Mouse (Mus musculus) midbrain, embryonic 11.5 days (tissue): ENCODE data around the gene Nfil3. TPM values are rescaled to one million over a fixed set of nuclear protein-coding genes. Genes with fewer than 3 reads are reported as not detected.

ENCODE experiments used
- ATAC-seq: fragments of 200-750 bp; cut with Nextera tagmentation; 2 replicates; pipeline ENCODE4 v1.8.0; 2017; ENCODE audit warnings: moderate TSS enrichment, moderate library complexity; ENCODE audit not compliant: low FRiP score
- DNase-seq: peaks from one replicate; pipeline ENCODE4 v3.0.0; 2015; ENCODE audit warnings: low spot score; ENCODE audit errors: missing footprints
- H3K27ac ChIP-seq: fragments of 300-500 bp; sonication (generic); 2 replicates; pipeline ENCODE4 v1.5.1; 2014; ENCODE audit warnings: low read depth, low read length
- H3K27me3 ChIP-seq: fragments of 300-500 bp; sonication (generic); 2 replicates; pipeline ENCODE4 v1.6.1; 2014; ENCODE audit warnings: mild to moderate bottlenecking, low read length, moderate library complexity, mixed read lengths; ENCODE audit not compliant: control insufficient read depth, insufficient read depth
- H3K36me3 ChIP-seq: fragments of 300-500 bp; sonication (generic); 2 replicates; pipeline ENCODE4 v1.6.1; 2014; ENCODE audit warnings: mild to moderate bottlenecking, low read length, moderate library complexity, mixed read lengths; ENCODE audit not compliant: control insufficient read depth, insufficient read depth
- H3K4me1 ChIP-seq: fragments of 300-500 bp; sonication (generic); 2 replicates; pipeline ENCODE4 v1.6.1; 2014; ENCODE audit warnings: low read length; ENCODE audit not compliant: control insufficient read depth, insufficient read depth
- H3K4me2 ChIP-seq: fragments of 300-500 bp; sonication (generic); 2 replicates; pipeline ENCODE4 v1.6.1; 2014; ENCODE audit warnings: mild to moderate bottlenecking, moderate library complexity
- H3K4me3 ChIP-seq: fragments of 300-500 bp; sonication (generic); 2 replicates; pipeline ENCODE4 v1.5.1; 2014; ENCODE audit warnings: low read depth, low read length
- H3K9ac ChIP-seq: fragments of 300-500 bp; sonication (generic); 2 replicates; pipeline ENCODE4 v1.6.1; 2014; ENCODE audit warnings: low read length
- H3K9me3 ChIP-seq: fragments of 300-500 bp; sonication (generic); 2 replicates; pipeline ENCODE4 v1.6.1; 2016; ENCODE audit warnings: low read length; ENCODE audit not compliant: control insufficient read depth
- WGBS: fragments of 180-500 bp; shearing (Covaris S2); extraction: QIAGEN DNeasy Blood & Tissue Kit; methylation state at CpG from one replicate; pipeline ENCODE4 v1.1.7; 2014; 5-methylcytosine and 5-hydroxymethylcytosine counted together
- polyA plus RNA-seq: library from polyadenylated mRNA; unstranded; fragments of >200 nt; fragmentation: Nextera tagmentation; extraction: Ambion mirVana; gene quantifications from 2 replicates; pipeline ENCODE4 v1.2.1, GENCODE M21; 2014

The Nfil3 gene
- polyA plus RNA-seq, 1 experiment from 2014 or later, result 19.3 TPM

DNA sequence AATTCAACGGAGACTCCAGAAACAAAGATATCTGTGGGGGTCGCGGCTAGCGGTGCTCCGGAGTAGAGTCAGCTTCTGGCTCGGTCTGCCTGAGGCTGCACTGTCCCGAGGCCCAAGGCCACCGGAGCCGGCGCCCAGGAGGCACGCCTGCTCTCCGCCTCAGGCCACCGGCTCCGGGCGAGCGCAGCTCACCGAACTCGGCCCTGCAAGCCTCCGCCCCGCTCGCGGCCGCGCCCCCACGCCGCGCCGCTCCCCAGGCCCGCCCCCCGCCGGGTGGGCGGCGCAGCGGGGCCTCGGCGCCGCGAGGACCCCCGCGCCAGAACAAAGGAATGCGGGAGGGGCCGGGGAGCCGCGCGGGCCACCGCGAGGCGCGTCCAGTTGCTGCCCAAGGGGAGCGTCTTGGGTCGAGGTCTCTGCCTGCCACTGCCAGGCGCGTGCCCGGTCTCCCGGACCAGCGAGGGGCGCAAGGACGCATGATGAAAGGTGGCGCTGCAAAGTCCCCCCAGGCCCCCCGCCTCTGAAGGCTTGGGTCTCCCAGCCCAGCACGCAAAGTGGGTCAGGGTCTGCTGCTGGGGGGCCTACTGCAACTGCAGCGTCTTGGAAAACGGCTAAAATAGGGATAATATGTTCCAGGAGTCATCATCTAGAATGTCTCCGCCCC is 2.4 kb downstream of the Nfil3 start:
- H3K4me1 ChIP-seq, result peaks cover 19% of the 10 kb centered on the region
- 2% methylated on average over 58 of the region's 64 CpGs for WGBS
- peak overlapping the region; percentile 57 for H3K27ac ChIP-seq
- DNase-seq, result peak; percentile 94
- H3K4me3 ChIP-seq, result peak overlapping the region; percentile 58
- H3K9ac ChIP-seq, result peak overlapping the region; percentile 82
- H3K27me3 ChIP-seq, result peaks cover 18% of the 10 kb centered on the region
- ATAC-seq, result peak; percentile 36; the same call in 1 of the 2 replicates
- H3K36me3 ChIP-seq, result no peaks in the 10 kb centered on the region
- no peaks in the 10 kb centered on the region for H3K9me3 ChIP-seq
- peak overlapping the region; percentile 95 for H3K4me2 ChIP-seq

DNA sequence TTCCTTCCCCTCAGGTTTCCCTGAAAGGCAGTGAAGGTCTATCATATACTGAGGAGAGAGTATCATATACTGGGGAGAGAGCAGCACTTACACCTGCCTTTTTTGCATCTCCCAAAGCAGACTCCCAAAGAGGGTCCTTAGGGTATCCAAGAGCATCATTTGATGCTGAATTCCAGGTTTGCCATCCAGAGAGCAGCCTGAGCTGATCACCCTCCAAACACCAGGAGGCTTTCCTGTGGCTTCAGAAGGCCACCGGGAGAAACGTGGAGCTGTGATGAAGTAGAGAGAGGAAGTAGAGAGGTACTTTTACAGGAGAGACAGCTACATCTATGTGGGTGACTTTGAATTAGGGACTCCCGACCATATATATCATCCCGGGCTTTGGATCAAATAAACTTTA is 3.1 kb downstream of the Nfil3 start:
- Histone ChIP-seq H3K4me3 (peak overlapping the region; percentile 58), H3K27ac (no peak overlapping the region), H3K4me2 (peak overlapping the region; percentile 95), H3K9me3 (no peaks in the 10 kb centered on the region), H3K36me3 (no peaks in the 10 kb centered on the region), H3K4me1 (peaks cover 19% of the 10 kb centered on the region), H3K9ac (no peak overlapping the region), H3K27me3 (peaks cover 18% of the 10 kb centered on the region)
- 24% methylated on average over 4 of the region's 4 CpGs for WGBS
- ATAC-seq, result no peak
- DNase-seq, result peak; percentile 82

DNA sequence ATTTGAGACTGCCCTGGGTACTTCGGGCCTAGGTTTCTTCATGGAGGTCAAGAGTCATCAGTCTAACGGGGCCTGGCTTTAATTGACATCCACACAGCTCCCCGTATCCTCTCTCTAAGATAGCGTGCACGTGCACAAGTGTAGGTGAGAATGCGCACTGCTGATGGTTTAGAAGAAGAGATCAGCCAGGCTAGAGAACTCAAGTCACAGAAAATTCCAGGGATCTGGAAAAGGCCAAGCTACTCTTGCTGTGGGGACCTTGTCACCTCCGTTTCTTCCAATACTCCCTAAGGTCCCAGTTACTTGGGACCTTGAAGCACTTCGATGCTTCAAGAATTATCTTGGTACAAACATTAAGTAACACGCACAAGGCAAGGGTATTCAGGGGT is 3.7 kb downstream of the Nfil3 start:
- ATAC-seq (no peak), DNase-seq (peak; percentile 84)
- no peak overlapping the region for H3K4me2 ChIP-seq
- H3K9ac ChIP-seq, result no peak overlapping the region
- no peaks in the 10 kb centered on the region for H3K36me3 ChIP-seq
- no peak overlapping the region for H3K4me3 ChIP-seq
- no peak overlapping the region for H3K27ac ChIP-seq
- H3K4me1 ChIP-seq, result peaks cover 17% of the 10 kb centered on the region
- no peaks in the 10 kb centered on the region for H3K9me3 ChIP-seq
- H3K27me3 ChIP-seq, result peaks cover 17% of the 10 kb centered on the region
- WGBS, result 77% methylated on average over 9 of the region's 9 CpGs

DNA sequence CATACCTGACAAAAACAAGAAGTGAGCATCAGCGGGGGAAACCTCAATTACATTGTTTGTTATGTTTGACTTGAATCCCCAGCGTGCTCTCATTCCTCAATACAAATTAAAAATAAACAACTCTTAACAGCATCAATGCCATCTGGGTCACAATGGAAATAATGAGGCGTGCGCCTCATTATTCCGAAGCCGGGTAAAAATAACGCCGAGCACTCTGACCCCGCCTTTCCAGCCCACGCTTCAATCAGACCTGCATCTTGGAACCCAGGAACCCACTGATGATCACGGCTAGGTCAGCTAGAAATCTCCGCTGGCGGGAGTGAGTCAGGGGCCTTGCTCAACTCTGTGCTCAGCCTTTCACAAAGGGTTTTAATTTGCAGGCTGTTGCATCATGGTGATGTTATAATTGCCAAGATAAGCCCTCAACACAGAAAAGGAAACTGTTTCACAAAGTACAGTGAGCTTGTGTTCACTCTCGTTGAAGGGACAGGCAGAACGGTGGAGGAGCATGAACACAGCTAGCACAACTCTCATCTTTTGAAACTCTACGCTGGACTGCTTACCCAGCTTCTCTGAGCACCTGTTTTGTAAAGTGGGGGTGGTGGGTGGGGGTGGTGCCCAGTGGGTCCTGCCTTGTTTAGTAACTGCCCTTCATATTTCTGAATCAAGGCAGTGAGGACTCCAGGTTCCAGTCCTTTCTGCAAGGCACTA is 4.2 kb downstream of the Nfil3 start:
- no peak overlapping the region for H3K4me3 ChIP-seq
- 39% methylated on average over 16 of the region's 16 CpGs for WGBS
- DNase-seq (peak; percentile 86), ATAC-seq (no peak)
- no peaks in the 10 kb centered on the region for H3K9me3 ChIP-seq
- peaks cover 17% of the 10 kb centered on the region for H3K4me1 ChIP-seq
- H3K9ac ChIP-seq, result no peak overlapping the region
- no peak overlapping the region for H3K27ac ChIP-seq
- H3K36me3 ChIP-seq, result no peaks in the 10 kb centered on the region
- peaks cover 14% of the 10 kb centered on the region for H3K27me3 ChIP-seq
- no peak overlapping the region; the same call in 1 of the 2 replicates for H3K4me2 ChIP-seq

DNA sequence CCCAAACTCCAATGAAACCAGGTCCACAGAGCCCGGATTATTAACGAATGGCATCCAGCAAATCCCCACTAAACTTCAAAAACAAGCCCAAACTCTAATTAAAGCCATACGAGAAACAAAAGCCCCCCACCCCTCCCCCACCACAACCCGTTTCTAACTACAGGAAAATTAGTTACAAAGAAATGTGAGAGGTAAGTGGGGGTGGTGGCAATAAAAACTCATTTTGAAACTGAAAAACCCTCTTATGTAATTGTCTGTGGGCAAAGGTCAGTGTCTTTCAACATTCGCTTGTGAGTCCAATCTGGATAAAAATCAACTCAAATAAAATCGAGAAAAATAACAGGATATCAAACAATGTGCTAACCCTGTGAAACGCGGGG is 4.8 kb downstream of the Nfil3 start:
- H3K9me3 ChIP-seq, result no peaks in the 10 kb centered on the region
- H3K4me2 ChIP-seq, result no peak overlapping the region; the same call in 1 of the 2 replicates
- no peak overlapping the region for H3K9ac ChIP-seq
- H3K27ac ChIP-seq, result no peak overlapping the region
- no peaks in the 10 kb centered on the region for H3K36me3 ChIP-seq
- ATAC-seq (no peak), DNase-seq (no peak)
- WGBS, result 38% methylated on average over 8 of the region's 8 CpGs
- H3K27me3 ChIP-seq, result peaks cover 9% of the 10 kb centered on the region
- peaks cover 17% of the 10 kb centered on the region for H3K4me1 ChIP-seq
- no peak overlapping the region for H3K4me3 ChIP-seq

DNA sequence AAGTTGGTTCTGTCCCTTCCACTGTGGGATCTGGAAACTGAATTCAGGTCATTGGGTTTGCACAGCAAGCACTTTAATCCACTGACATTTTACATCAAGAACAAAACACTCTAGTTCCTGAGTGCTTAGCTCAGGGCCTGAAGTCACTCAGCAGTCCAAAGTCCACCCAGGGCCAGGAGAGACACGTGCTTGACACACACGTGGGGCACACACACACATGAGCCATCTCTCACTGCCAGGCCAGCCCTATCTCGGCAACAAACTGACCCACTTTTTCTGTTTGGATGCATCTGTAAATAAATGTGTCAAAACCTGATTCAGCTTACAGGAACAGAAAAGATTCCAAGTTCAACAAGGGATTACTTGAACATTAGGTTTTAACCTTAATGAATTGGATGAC is 6.2 kb downstream of the Nfil3 start:
- peaks cover 9% of the 10 kb centered on the region for H3K27me3 ChIP-seq
- ATAC-seq, result no peak
- H3K4me2 ChIP-seq, result no peak overlapping the region
- no peak overlapping the region for H3K27ac ChIP-seq
- no peak overlapping the region for H3K9ac ChIP-seq
- WGBS, result 76% methylated on average over 3 of the region's 3 CpGs
- H3K36me3 ChIP-seq, result no peaks in the 10 kb centered on the region
- no peak overlapping the region for H3K4me3 ChIP-seq
- peaks cover 17% of the 10 kb centered on the region for H3K4me1 ChIP-seq
- H3K9me3 ChIP-seq, result no peaks in the 10 kb centered on the region
- DNase-seq, result no peak

DNA sequence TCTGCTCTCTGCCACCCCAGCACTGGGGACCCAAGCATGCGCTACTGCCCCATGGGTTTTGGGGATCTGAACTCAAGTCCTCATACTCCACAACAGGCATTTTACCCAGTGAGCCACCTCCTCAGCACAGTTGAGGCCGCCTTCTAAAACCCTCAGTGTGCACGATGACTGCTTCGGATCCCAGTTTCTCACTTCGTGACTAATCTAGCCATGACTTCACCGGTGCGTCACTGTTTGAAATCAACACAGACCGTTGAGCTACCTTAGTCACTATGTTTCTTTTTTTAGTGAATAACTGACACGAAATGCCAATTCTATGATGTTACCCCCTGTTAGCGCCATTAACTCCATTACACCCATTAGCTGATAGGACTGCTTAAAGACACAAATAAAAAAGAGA is 7.4 kb downstream of the Nfil3 start:
- ATAC-seq (no peak), DNase-seq (no peak)
- Histone ChIP-seq H3K4me1 (peaks cover 8% of the 10 kb centered on the region), H3K27ac (no peak overlapping the region), H3K9me3 (no peaks in the 10 kb centered on the region), H3K9ac (no peak overlapping the region), H3K4me3 (no peak overlapping the region), H3K27me3 (peaks cover 9% of the 10 kb centered on the region), H3K4me2 (no peak overlapping the region), H3K36me3 (no peaks in the 10 kb centered on the region)
- 95% methylated on average over 10 of the region's 10 CpGs for WGBS

DNA sequence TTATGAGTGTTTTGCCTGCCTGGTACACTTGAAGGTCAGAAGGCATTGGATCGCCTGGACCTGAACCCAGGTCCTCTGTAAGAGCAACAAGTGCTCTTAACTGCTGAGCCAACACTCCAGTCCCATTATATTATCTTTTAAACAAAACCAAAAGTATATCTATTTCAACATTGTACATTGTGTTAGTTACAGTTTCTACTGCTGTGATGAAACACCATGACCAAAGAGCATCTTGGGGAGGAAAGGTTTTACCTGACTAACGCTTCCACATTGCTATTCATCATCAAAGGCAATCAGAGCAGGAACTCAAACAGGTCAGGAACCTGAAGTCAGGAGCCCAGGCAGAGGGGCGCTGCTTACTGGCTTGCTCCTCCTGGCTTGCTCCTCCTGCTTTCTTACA is 8.2 kb downstream of the Nfil3 start:
- whole genome bisulfite sequencing, result 93% methylated on average over 3 of the region's 3 CpGs
- H3K9me3 ChIP-seq, result no peaks in the 10 kb centered on the region
- ATAC-seq, result no peak
- no peaks in the 10 kb centered on the region; the same call in 1 of the 2 replicates for H3K36me3 ChIP-seq
- no peak overlapping the region for H3K4me2 ChIP-seq
- H3K4me1 ChIP-seq, result peaks cover 4% of the 10 kb centered on the region
- H3K27me3 ChIP-seq, result peaks cover 7% of the 10 kb centered on the region
- no peak overlapping the region for H3K4me3 ChIP-seq
- no peak overlapping the region for H3K27ac ChIP-seq
- no peak overlapping the region for H3K9ac ChIP-seq
- DNase-seq, result no peak

DNA sequence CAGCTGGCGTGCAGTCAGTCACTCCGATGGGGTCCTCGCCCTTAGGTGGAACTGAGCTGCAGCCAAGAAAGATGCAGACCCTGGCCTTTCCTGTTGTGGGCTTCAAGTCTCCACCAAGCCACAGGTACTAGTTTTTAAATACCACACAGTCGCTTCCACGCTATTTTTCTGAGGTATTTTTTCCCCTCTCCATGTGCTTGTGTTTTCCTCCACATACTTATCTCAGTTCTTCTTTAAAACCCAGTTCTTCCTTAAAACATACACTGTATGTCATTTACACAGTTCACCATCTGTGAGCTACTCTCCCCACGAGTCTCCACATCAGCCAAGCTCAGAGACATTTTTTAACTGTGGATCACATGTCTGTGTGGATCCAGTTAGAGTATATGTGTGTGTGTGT is 10.0 kb downstream of the Nfil3 start:
- Histone ChIP-seq H3K4me1 (no peaks in the 10 kb centered on the region), H3K9me3 (no peaks in the 10 kb centered on the region), H3K4me3 (no peak overlapping the region), H3K36me3 (peaks cover 10% of the 10 kb centered on the region), H3K27ac (no peak overlapping the region), H3K4me2 (no peak overlapping the region), H3K27me3 (no peaks in the 10 kb centered on the region), H3K9ac (no peak overlapping the region)
- ATAC-seq, result no peak
- peak; percentile 78 for DNase-seq
- WGBS, result 94% methylated on average over 6 of the region's 6 CpGs
